In the genomic region with DNA sequence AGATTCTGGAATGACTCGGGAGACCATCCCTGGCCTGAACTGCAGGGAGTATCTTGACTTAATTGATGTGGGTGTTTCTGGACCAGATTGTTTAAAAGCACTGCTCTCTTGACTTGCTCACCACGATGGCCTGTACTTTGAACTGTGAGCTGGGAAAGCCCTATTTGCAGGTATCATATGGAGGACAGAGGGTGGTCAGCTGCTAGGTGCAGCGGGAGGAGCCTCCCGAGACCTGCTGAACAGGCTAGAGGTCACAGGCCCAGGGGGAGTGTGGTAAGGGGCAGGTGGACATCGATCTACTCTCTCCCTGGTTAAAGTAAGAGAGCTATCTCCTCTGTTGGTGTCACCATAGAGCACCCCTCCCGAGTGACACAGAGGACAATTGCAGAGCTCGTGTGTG, we compare ENCODE assay signal across 21 mouse cellular contexts. TPM values are rescaled to one million over a fixed set of nuclear protein-coding genes. Genes with fewer than 3 reads are reported as not detected.
A peak's percentile ranks its signal among the peaks of the same experiment; 100 is the strongest.
DNase-seq lines count a peak whose midpoint lies in the region; ATAC-seq and TF ChIP-seq lines count a peak whose summit lies in the region.
"Had no signal": no experiment of that assay in that cellular context is flagged by ENCODE, and none has a peak within 500 bp of the region (broad histone marks: within the 10 kb centered on the region; RNA-seq: fewer than 3 reads in every experiment).

No protein-coding gene starts in this region.

- no peak overlapping the region for H3K4me2 ChIP-seq in forebrain, embryonic 13.5 days
- no peak overlapping the region for H3K4me2 ChIP-seq in forebrain, embryonic 14.5 days (ENCODE audit: low read length)
- no peak overlapping the region for H3K4me2 ChIP-seq in hindbrain, postnatal 0 days (ENCODE audit: low read depth, low read length)
- H3K4me2 ChIP-seq in hindbrain, embryonic 16.5 days (ENCODE audit: low read length): no peak overlapping the region
- H3K4me2 ChIP-seq in intestine, embryonic 16.5 days (ENCODE audit: low read depth, low read length): no peak overlapping the region
- H3K4me2 ChIP-seq in liver, embryonic 16.5 days (ENCODE audit: low read depth, low read length): no peak overlapping the region; the same call in 1 of the 2 replicates
- H3K4me2 ChIP-seq: embryonic facial prominence, embryonic 13.5 days; midbrain, embryonic 15.5 days; neural tube, embryonic 15.5 days had no signal

- no peak for ATAC-seq in forebrain, embryonic 13.5 days
- ATAC-seq in forebrain, embryonic 14.5 days: no peak
- 0 out of 2 replicates have a peak, but pooled peaks have one; percentile 19 for ATAC-seq in hindbrain, postnatal 0 days
- ATAC-seq in hindbrain, embryonic 16.5 days: no peak
- peak; percentile 61 for ATAC-seq in intestine, embryonic 16.5 days
- peak; percentile 63 for ATAC-seq in liver, embryonic 16.5 days (ENCODE audit: low read depth)
- ATAC-seq: forebrain, embryonic 16.5 days; midbrain, embryonic 15.5 days had no signal

- no peak overlapping the region for H3K4me3 ChIP-seq in forebrain, embryonic 13.5 days
- no peak overlapping the region for H3K4me3 ChIP-seq in forebrain, embryonic 14.5 days (ENCODE audit: low read depth, low read length)
- H3K4me3 ChIP-seq in hindbrain, postnatal 0 days (ENCODE audit: low read length): no peak overlapping the region
- no peak overlapping the region for H3K4me3 ChIP-seq in hindbrain, embryonic 16.5 days (ENCODE audit: low read length)
- no peak overlapping the region for H3K4me3 ChIP-seq in intestine, embryonic 16.5 days (ENCODE audit: low read length)
- H3K4me3 ChIP-seq in liver, embryonic 16.5 days (ENCODE audit: low read depth, low read length): no peak overlapping the region
- H3K4me3 ChIP-seq: embryonic facial prominence, embryonic 13.5 days; hindbrain, embryonic 10.5 days; megakaryocyte, embryonic 14.5 days; midbrain, embryonic 15.5 days; neural tube, embryonic 15.5 days had no signal

- no peak for TF ChIP-seq CTCF in hindbrain, postnatal 0 days (IDR thresholded peaks at IDR 0.05; ENCODE audit: low read depth)

- 84% methylated on average over 7 of the region's 7 CpGs for WGBS in forebrain, embryonic 13.5 days
- WGBS in forebrain, embryonic 14.5 days: 83% methylated on average over 7 of the region's 7 CpGs
- whole genome bisulfite sequencing in hindbrain, postnatal 0 days: 82% methylated on average over 7 of the region's 7 CpGs
- 84% methylated on average over 7 of the region's 7 CpGs for WGBS in hindbrain, embryonic 16.5 days
- 45% methylated on average over 7 of the region's 7 CpGs for WGBS in intestine, embryonic 16.5 days
- 63% methylated on average over 7 of the region's 7 CpGs for WGBS in liver, embryonic 16.5 days (ENCODE audit: insufficient replicate concordance)

- H3K9ac ChIP-seq in forebrain, embryonic 13.5 days: 0 out of 2 replicates have a peak overlapping the region, but pooled peaks have one; percentile 21
- H3K9ac ChIP-seq in forebrain, embryonic 14.5 days (ENCODE audit: low read length): no peak overlapping the region
- H3K9ac ChIP-seq in hindbrain, postnatal 0 days (replicated peaks; ENCODE audit: low read length): no peak overlapping the region
- no peak overlapping the region for H3K9ac ChIP-seq in hindbrain, embryonic 16.5 days (ENCODE audit: low read depth, low read length)
- H3K9ac ChIP-seq in intestine, embryonic 16.5 days (ENCODE audit: low read depth, low read length): no peak overlapping the region
- H3K9ac ChIP-seq in liver, embryonic 16.5 days (ENCODE audit: low read depth, low read length): no peak overlapping the region
- H3K9ac ChIP-seq: embryonic facial prominence, embryonic 13.5 days; midbrain, embryonic 15.5 days; neural tube, embryonic 15.5 days had no signal

- no peak for DNase-seq in forebrain, embryonic 14.5 days (ENCODE audit: low spot score)
- no peak for DNase-seq in hindbrain, postnatal 0 days (ENCODE audit: low spot score)
- no peak for DNase-seq in adrenal gland, postnatal 10 days
- no peak for DNase-seq in embryo, embryonic 11 days
- DNase-seq: adrenal gland, adult 8-10 months; cerebellum, adult 9-11 months; kidney, postnatal 36 days; lung, adult 18-20 months; lung, postnatal 14 days; right cerebral cortex, postnatal 25 days; thymus, adult 2 months had no signal

- no peaks in the 10 kb centered on the region for H3K9me3 ChIP-seq in forebrain, embryonic 13.5 days (replicated peaks)
- no peaks in the 10 kb centered on the region for H3K9me3 ChIP-seq in forebrain, embryonic 14.5 days (replicated peaks; ENCODE audit: control insufficient read depth, low read length)
- no peaks in the 10 kb centered on the region for H3K9me3 ChIP-seq in hindbrain, postnatal 0 days (ENCODE audit: low read length)
- no peaks in the 10 kb centered on the region for H3K9me3 ChIP-seq in hindbrain, embryonic 16.5 days (ENCODE audit: control insufficient read depth, low read length)
- H3K9me3 ChIP-seq in intestine, embryonic 16.5 days (ENCODE audit: control insufficient read depth, low read length): no peaks in the 10 kb centered on the region
- no peaks in the 10 kb centered on the region for H3K9me3 ChIP-seq in liver, embryonic 16.5 days (replicated peaks; ENCODE audit: control insufficient read depth, low read length)
- H3K9me3 ChIP-seq: embryonic facial prominence, embryonic 13.5 days; hindbrain, embryonic 10.5 days; midbrain, embryonic 15.5 days; neural tube, embryonic 15.5 days had no signal

- H3K36me3 ChIP-seq in forebrain, embryonic 13.5 days (ENCODE audit: poor library complexity, severe bottlenecking): no peaks in the 10 kb centered on the region
- H3K36me3 ChIP-seq in forebrain, embryonic 14.5 days (ENCODE audit: control insufficient read depth, insufficient read depth, low read length): no peaks in the 10 kb centered on the region
- no peaks in the 10 kb centered on the region for H3K36me3 ChIP-seq in hindbrain, postnatal 0 days (ENCODE audit: insufficient read depth, low read length)
- no peaks in the 10 kb centered on the region for H3K36me3 ChIP-seq in hindbrain, embryonic 16.5 days (ENCODE audit: control insufficient read depth, insufficient read depth, low read length)
- H3K36me3 ChIP-seq in intestine, embryonic 16.5 days (ENCODE audit: control insufficient read depth, insufficient read depth, low read length): no peaks in the 10 kb centered on the region
- no peaks in the 10 kb centered on the region for H3K36me3 ChIP-seq in liver, embryonic 16.5 days (ENCODE audit: control insufficient read depth, insufficient read depth)
- H3K36me3 ChIP-seq: embryonic facial prominence, embryonic 13.5 days; hindbrain, embryonic 10.5 days; midbrain, embryonic 15.5 days; neural tube, embryonic 15.5 days had no signal

- peaks cover 21% of the 10 kb centered on the region for H3K4me1 ChIP-seq in forebrain, embryonic 13.5 days
- peaks cover 7% of the 10 kb centered on the region for H3K4me1 ChIP-seq in forebrain, embryonic 14.5 days (ENCODE audit: control insufficient read depth, insufficient read depth, low read length)
- peaks cover 14% of the 10 kb centered on the region for H3K4me1 ChIP-seq in hindbrain, postnatal 0 days (ENCODE audit: insufficient read depth, low read length)
- peaks cover 16% of the 10 kb centered on the region for H3K4me1 ChIP-seq in hindbrain, embryonic 16.5 days (ENCODE audit: control insufficient read depth, insufficient read depth, low read depth, low read length)
- peaks cover 35% of the 10 kb centered on the region for H3K4me1 ChIP-seq in intestine, embryonic 16.5 days (ENCODE audit: control insufficient read depth, insufficient read depth, low read length)
- H3K4me1 ChIP-seq in liver, embryonic 16.5 days (ENCODE audit: control insufficient read depth, low read depth, low read length): peaks cover 78% of the 10 kb centered on the region

- H3K27me3 ChIP-seq in forebrain, embryonic 13.5 days: no peaks in the 10 kb centered on the region
- H3K27me3 ChIP-seq in forebrain, embryonic 14.5 days (replicated peaks; ENCODE audit: control insufficient read depth, insufficient read depth, low read length): no peaks in the 10 kb centered on the region
- no peaks in the 10 kb centered on the region for H3K27me3 ChIP-seq in hindbrain, postnatal 0 days (ENCODE audit: insufficient read depth, low read length)
- no peaks in the 10 kb centered on the region for H3K27me3 ChIP-seq in hindbrain, embryonic 16.5 days (replicated peaks; ENCODE audit: control insufficient read depth, insufficient read depth, low read length)
- no peaks in the 10 kb centered on the region for H3K27me3 ChIP-seq in intestine, embryonic 16.5 days (replicated peaks; ENCODE audit: control insufficient read depth, insufficient read depth, low read length)
- no peaks in the 10 kb centered on the region for H3K27me3 ChIP-seq in liver, embryonic 16.5 days (ENCODE audit: control insufficient read depth, insufficient read depth, low read depth, low read length)
- H3K27me3 ChIP-seq: embryonic facial prominence, embryonic 13.5 days; megakaryocyte, embryonic 14.5 days; midbrain, embryonic 15.5 days; neural tube, embryonic 15.5 days had no signal

- H3K27ac ChIP-seq in forebrain, embryonic 13.5 days: no peak overlapping the region
- no peak overlapping the region for H3K27ac ChIP-seq in forebrain, embryonic 14.5 days (ENCODE audit: low read depth, low read length)
- no peak overlapping the region for H3K27ac ChIP-seq in hindbrain, postnatal 0 days
- H3K27ac ChIP-seq in hindbrain, embryonic 16.5 days (ENCODE audit: low read depth, low read length): no peak overlapping the region
- H3K27ac ChIP-seq in intestine, embryonic 16.5 days (ENCODE audit: low read length): no peak overlapping the region
- peak overlapping the region; percentile 75 for H3K27ac ChIP-seq in liver, embryonic 16.5 days (ENCODE audit: low read length)
- H3K27ac ChIP-seq: embryonic facial prominence, embryonic 13.5 days; hindbrain, embryonic 10.5 days; midbrain, embryonic 15.5 days; neural tube, embryonic 15.5 days had no signal

RNA-seq across cellular contexts. Expression of a gene that starts 28.6 kb away (rescaled TPM):
- 15.9 and 17.1 TPM in 2 replicates for polyA plus RNA-seq in forebrain, embryonic 13.5 days (2015; fragmentation: Nextera tagmentation; extraction: Ambion mirVana)
- polyA plus RNA-seq in forebrain, embryonic 14.5 days (2014; fragmentation: Nextera tagmentation; extraction: Ambion mirVana): 22.8 and 25.8 TPM in 2 replicates
- total RNA-seq in hindbrain, postnatal 0 days (2014; rRNA removed): 28.0 and 29.7 TPM in 2 replicates
- 22.6 and 22.9 TPM in 2 replicates for polyA plus RNA-seq in hindbrain, postnatal 0 days (2015; fragmentation: Nextera tagmentation; extraction: Ambion mirVana)
- polyA plus RNA-seq in hindbrain, embryonic 16.5 days (2015; fragmentation: Nextera tagmentation; extraction: Ambion mirVana): 18.6 and 23.0 TPM in 2 replicates
- polyA plus RNA-seq in intestine, embryonic 16.5 days (2015; fragmentation: Nextera tagmentation; extraction: Ambion mirVana): 11.7 and 13.0 TPM in 2 replicates
- 5.8 and 6.0 TPM in 2 replicates for polyA plus RNA-seq in liver, embryonic 16.5 days (2015; fragmentation: Nextera tagmentation; extraction: Ambion mirVana)
- 10 to 100 TPM; 46.9 to 56.7 TPM for total RNA-seq in adrenal gland, postnatal 10 days (2021)

Comparison
In these comparisons a context has a peak if more than half of its experiments do, and no peak if none do; other contexts are left out.
1. ATAC-seq: peak in hindbrain, postnatal 0 days (single experiment), intestine, embryonic 16.5 days (single experiment) and liver, embryonic 16.5 days (single experiment); none in forebrain, embryonic 13.5 days (single experiment), forebrain, embryonic 14.5 days (single experiment) and hindbrain, embryonic 16.5 days (single experiment).